Mouse (Mus musculus): Measurements from ENCODE around the gene Hoxc5.

Gene Hoxc5

DNA sequence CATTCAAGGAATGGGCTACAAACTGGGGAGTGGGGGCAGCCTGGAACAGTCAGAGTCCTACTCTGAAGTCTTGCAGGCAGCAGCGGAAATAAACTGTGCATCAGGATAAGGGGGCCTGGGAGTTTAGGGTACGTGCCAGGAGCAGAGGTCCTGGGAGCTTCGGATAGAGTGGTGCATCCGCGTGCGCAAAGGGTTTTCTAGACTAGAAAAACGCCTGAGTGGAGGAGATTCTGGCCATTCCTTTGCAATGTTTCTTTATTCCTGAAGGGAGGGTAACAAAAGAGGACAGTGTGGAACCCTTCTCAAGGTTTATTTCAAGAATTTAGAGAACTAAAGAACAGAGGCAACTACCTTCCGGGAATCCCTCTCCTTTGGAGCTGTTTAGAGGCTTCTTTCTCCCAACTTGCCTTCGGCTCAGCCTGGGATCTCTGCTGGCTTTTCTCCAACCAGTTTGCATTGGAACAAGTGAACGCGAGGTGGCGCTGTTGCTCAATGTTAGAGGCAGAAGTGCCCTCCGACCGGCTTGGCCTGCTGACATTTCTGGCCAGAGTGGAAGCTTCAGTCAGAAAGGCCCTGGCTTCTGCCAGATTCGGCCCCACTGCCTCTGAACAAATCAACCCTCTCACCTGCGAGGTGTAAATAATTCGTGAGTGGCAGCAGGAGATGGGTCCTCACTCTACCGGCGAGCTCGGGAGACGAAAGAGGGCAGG is 20.0 kb downstream of the Hoxc5 start:
- DNase-seq (ENCODE audit: extremely low spot score, low read depth, low spot score), result peak; percentile 99

DNA sequence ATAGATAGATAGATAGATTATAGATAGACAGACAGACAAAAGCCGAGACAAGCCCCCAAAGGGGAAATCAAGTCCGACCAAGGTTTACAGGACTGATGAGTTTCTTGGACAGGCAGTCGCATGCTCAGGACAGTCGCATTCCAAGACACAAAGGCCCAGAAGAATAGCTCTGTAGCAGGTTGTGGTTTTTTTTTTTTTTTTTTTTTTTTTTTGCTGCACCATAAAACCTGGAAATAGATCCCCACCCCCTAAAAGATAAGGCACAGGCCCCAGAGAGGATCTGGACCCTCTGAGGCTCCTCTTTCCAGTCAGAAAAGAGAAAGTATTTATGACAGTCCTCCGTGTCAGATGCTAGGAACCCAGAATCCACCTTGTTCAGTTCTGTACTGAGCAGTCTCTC is 20.8 kb downstream of the Hoxc5 start:
- no peak for DNase-seq (ENCODE audit: extremely low spot score, low read depth, low spot score)

DNA sequence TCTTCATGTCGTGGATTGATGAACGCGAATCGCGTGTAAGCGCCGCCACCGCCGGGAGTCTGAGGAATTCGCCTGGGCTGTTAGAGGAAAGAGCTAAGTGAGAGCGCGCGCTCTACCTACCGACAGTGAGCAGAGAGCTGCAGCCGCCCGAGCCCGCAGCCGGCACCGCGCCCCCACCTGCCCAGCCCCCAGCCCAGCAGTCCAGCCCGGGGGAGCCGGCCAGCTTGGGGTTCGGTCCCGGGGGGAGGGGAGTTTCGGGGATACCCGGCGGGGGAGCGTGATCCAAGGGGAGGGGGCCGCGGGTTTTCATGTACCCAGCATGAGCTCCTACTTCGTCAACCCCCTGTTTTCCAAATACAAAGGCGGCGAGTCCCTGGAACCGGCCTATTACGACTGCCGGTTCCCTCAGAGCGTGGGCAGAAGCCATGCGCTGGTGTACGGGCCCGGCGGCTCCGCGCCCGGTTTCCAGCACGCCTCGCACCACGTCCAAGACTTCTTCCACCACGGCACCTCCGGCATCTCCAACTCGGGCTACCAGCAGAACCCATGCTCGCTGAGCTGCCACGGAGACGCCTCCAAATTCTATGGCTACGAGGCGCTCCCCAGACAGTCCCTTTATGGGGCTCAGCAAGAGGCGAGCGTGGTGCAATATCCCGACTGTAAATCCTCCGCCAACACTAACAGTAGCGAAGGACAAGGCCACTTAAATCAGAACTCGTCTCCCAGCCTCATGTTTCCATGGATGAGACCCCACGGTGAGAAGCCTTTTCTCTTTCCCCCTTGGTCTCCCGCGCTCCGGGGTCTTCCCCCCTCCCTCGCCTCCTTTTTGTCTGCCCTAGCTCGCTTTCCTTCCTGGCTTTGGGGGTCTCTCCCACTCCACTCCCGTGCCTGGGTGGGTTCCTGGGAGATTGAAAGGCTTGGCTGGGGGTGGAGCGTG is 23.5 kb downstream of the Hoxc5 start, which contains the start of gene Hoxc8:
TSS of gene Hoxc8 (plus strand) at position 147 of the 937 bp plus-strand sequence.
- DNase-seq (ENCODE audit: extremely low spot score, low read depth, low spot score), result no peak

GRCm38 (mm10) chr15:102991782-102992181 is 24.5 kb downstream of the Hoxc5 start:
- no peak for DNase-seq (ENCODE audit: extremely low spot score, low read depth, low spot score)

GRCm38 (mm10) chr15:102992206-102992605 is 25.0 kb downstream of the Hoxc5 start:
- no peak for DNase-seq (ENCODE audit: extremely low spot score, low read depth, low spot score)

GRCm38 (mm10) chr15:102992863-102993262 is 25.6 kb downstream of the Hoxc5 start:
- DNase-seq (ENCODE audit: extremely low spot score, low read depth, low spot score), result no peak

DNA sequence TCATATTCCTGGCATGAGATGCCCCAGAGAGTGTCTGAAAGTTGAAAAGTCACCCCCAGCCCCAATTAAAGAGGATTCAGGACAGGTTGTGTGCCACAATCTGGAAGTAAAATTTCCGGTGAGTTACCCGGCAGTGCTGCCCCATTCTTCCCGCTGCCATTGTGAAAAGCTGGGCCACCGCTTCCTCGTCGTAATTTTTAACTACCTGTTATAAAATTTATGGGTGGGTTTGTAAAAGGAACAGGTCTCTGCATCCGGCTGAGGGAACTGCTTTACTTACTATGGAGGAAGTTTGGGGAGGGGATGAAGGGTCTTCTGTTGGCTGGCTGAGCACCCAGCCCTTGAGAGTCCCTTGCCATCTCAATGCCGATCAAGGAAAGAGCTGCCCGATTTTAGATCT is 29.3 kb downstream of the Hoxc5 start:
- no peak for DNase-seq (ENCODE audit: extremely low spot score, low read depth, low spot score)

GRCm38 (mm10) chr15:102997431-102997830 is 30.2 kb downstream of the Hoxc5 start:
- no peak for DNase-seq (ENCODE audit: extremely low spot score, low read depth, low spot score)

DNA sequence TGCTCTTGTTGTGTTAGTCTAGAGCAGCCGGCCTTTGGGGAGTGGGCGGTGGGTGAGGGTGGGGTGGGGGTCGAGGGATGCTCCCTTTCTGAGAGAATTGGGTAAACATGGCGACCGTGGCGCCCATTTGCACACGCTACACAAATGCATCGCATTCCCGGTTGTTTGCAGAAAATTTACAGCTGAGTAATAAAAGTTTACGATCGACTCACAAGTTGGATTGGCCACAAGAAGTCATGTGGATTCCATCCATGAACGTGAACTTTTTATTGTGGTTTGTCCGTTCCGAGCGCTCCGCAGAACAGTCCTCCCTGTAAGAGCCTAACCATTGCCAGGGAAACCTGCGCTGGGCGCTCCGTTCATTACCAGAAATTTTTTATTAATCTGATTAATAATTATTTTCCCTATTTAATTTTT is 30.7 kb downstream of the Hoxc5 start, which contains the start of gene Hoxc6:
TSS of gene Hoxc6 (plus strand) at position 319 of the 417 bp plus-strand sequence.
- no peak for DNase-seq (ENCODE audit: extremely low spot score, low read depth, low spot score)

DNA sequence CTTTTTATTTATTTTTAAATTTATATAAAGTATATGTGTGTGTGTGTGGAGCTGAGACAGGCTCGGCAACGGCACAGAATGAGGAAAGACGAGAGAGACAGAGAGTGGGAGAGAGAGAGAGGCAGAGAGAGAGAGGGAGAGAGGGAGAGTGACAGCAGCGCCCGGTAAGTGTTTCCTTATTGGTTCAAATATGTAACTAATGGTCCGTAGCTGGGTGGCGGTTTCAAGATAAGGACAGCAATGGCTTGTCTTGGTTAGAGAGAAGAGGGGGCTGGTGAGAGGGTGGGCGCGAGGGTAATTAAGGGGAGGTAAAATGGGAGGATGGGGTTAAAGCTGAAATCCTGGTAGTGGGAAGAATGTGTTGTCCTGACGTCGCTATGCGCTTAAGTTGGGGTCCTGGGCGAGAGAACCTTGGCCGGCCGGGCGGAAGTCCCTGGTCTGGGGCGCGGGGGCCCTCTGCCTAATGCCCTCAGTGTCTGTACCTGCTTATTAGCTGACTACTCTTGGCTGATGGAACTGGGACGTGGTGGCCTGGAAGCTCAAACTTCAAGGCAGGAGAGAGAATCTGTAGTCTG is 31.5 kb downstream of the Hoxc5 start:
- no peak for DNase-seq (ENCODE audit: extremely low spot score, low read depth, low spot score)

DNA sequence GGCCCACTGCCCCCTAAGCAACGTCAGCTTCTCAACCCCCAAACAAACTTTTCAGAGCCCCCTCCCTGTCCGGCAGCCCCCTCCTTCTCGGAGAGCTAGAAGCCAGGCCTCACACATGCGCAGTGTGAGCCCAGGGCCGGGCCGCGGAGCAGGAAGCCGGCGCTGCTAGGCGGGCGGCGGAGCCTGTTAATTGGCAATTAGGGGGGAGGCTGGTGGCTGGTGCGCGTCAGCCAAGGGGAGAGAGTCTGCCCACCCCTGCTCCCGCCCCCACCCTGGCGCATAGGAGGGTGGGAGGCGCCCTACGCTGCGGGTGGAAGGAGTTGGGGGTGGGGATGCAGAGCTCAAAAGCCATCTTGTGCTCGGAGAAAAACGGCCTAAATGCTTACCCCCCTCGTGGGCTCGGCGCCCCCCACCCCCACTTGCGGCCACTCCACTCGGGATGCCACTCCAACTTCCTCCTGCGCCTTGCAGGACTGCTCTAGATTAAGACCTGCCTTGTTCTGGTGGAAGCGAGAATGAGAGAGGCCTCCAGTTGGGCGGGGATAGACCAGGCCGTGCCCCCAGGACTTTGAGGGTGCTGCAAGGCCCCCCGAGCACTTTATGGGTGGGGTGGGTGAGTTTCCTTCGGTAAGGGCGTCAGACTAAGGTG is 32.1 kb downstream of the Hoxc5 start:
- DNase-seq (ENCODE audit: extremely low spot score, low read depth, low spot score), result no peak

DNA sequence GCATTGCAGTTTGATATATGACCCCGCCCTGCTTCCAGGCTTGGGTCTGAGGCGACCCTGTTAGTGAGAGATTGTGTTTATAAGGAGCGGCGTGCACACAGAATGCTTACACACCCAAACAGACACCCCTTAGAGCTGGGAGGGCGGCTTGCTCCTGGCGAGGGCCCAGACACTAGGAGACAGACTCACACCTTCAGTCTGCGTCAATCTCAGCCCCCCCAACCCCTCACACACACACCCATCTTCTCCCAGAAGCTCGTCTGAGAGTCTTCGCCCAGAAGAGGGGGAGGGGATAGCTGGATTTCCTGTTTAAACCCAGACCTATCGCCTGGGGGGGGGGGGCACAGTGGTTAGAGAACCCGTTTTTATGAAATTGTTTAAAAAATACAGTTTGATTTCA is 32.7 kb downstream of the Hoxc5 start:
- no peak for DNase-seq (ENCODE audit: extremely low spot score, low read depth, low spot score)

DNA sequence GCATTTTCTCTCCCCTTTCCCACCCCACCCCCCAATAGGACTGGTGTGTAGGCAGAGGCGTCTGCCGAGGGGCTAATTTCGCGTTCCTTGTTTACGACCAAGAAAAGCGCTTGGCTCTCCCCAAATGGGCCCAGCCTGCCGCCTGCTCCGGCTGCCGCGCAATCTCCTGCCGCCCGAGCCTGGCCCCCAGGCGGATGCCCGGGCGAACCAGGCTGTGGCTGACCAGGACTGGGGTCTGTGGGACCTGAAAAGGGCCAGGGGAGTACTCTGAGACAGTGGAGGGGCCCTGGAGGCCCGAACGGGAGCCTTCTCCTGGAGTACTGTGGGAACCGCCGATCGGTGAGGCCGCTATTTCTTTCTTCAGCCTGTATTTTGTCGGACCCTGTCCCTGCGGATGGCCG is 33.3 kb downstream of the Hoxc5 start:
- DNase-seq (ENCODE audit: extremely low spot score, low read depth, low spot score), result no peak

- no peak for DNase-seq (ENCODE audit: extremely low spot score, low read depth, low spot score)
Measured at GRCm38 (mm10) chr15:103001370-103001769, 34.1 kb downstream of the Hoxc5 start.

- DNase-seq (ENCODE audit: extremely low spot score, low read depth, low spot score), result no peak
Measured at GRCm38 (mm10) chr15:103002156-103002555, 34.9 kb downstream of the Hoxc5 start.

DNA sequence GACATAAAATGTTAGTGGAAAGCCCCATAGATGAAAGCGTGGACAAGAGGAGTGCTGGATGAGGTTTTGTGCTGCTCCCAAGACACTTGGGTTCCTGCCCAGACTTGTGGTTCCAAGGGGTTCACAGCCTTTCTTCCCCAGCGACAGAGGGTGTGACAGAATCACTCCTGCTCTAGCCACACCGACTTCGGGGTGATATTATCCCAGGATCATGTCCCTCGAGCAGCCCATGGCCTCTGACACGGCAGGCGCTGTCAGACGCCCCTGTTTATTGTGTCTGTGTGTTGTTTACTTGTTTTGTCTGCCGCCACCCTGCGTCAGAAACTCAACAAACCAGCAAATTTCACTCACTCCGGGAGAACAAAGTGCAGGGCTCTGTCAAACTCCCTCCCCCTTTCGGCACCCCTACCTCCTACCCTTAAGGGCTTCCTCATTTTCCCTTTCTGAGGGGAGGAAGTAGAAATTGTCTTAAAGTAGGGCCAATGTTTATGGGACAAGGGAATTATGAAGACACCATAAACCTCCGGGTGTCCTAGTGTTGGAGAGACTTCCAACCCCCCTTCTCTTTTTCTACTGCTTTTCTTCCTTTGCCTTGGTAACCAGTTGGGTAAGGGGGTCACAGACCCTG is 35.7 kb downstream of the Hoxc5 start:
- no peak for DNase-seq (ENCODE audit: extremely low spot score, low read depth, low spot score)

DNA sequence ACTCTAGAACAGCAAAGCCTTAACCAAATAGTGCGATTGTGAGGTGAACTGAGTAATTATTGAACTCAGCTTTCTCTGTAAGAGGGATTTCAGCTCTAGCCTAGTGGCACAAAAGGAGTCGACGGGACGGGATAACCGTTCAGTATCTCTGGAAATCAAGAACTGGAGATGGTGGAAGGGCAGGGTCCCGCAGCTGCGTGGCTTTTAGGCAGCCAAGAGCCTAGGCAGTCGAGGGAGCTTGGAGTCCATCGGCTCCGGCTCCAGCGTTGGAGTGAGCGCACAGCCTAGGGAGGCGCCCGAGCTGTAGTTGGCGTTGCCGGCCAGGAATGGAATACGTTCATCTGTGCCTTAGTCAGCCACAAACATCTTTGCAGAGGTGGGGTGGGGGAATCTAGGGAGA is 38.1 kb downstream of the Hoxc5 start:
- DNase-seq (ENCODE audit: extremely low spot score, low read depth, low spot score), result no peak

DNA sequence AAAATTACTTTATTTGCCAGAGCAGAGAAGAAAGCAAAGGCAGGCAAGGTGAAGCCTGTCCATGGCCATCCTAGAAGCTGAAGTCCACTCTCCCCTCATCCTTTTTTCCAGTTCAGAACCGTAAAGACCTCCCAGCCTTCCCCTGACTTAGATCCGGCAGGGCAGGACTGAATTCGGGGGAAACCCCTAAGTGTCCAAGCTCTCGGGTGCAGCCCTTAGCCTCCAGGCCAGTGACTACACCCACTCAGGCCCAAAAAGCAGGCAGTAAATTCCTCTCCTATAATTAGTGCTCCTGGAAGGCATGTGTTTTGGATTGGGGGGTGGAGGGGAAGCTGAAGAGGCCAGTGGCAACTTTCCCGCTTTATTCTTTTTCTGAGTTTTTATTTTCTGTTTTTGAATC is 38.6 kb downstream of the Hoxc5 start:
- no peak for DNase-seq (ENCODE audit: extremely low spot score, low read depth, low spot score)

DNA sequence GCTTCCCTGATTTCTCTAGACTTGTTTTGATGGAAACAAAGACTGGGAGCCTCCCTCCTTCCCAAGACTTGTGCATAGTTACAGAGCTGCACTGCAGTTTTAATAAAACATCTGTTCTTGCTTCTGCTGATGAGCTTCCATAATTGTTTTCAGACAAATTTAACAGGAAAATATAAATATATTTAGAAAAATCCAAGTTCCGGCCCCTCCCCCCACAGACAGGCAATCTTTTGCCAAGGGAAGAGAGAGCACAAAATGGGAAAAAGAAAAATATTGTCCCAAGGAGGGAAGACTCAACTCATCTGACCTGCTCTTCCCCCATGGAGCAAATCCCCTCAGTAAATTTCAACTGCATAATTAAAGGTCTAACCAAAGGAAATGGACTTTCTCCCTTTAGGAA is 39.1 kb downstream of the Hoxc5 start:
- DNase-seq (ENCODE audit: extremely low spot score, low read depth, low spot score), result no peak

GRCm38 (mm10) chr15:103009265-103010111 is 42.2 kb downstream of the Hoxc5 start:
- DNase-seq (ENCODE audit: extremely low spot score, low read depth, low spot score), result no peak
